Mouse (Mus musculus) spleen, postnatal 14 days (tissue): ENCODE measurements around the gene Pik3r6.

Source experiments
- DNase-seq, 2 experiments: peaks; one replicate each; pipeline ENCODE4 v3.0.0; 2021 to 2022; ENCODE audit warnings: low spot score in 2 of 2

Pik3r6 gene

DNA sequence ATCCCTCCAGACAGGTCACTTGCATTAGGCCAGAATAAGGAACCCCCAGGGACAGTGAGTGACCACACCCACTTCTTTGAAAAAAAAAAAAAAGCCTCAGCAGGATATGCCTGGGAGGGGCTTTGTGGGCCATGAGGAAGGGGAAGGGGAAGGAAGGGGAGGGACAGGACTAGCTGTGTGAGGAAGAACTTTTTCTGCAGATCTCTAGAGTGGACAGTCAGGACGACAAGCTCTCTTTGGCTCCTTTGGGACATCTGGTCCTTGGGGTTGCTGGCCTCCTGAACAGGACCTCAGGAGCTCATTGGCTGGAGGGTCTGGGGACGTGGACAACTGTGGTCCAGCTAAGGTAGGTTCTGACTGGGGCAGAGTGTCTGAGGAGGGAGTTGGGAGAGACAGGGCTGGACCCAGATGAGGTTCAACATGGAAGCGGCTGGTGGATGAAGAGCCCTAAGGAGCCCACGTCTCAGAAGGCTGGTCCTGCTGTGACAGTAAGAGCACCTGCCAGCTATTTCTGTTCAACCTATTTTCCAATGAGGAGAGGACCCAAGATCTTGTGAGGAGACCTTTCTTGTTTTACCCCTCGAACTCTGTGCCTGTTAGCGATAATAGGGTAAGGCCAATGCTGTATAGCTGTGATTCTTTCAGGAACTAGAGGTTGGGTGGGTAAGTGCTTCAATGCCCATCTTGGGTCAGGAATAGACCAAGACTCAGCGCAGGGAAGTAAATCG, at the start of gene Pik3r6:
Gene Pik3r6, plus strand, starts transcription at position 118 of the 728 bp plus-strand sequence.
- no peak for DNase-seq

- no peak for DNase-seq
Measured at GRCm38 (mm10) chr11:68453301-68453700, 49.5 kb upstream of the Pik3r6 start.

DNA sequence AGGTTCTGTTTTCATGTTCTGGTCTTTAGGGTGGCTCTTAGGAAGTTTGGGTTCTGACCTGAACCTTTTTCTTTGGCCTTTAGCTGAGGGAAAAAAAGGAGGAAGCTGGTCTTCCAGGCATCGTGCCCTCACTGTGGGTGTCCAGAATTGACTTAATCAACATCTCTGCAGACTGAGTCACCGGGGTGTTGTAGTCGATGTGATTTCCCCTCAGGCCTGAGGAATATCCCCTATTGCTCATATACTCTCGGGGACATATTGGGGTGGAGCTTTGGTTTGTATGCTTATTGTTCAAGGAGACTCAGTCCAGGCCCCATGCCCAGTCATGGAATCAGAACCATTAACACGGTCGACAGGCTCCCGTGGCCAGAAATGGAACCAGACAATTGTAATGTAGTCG, 44.7 kb upstream of the Pik3r6 start:
- no peak for DNase-seq

- DNase-seq, result no peak
Measured at GRCm38 (mm10) chr11:68459021-68459420, 43.8 kb upstream of the Pik3r6 start.

DNA sequence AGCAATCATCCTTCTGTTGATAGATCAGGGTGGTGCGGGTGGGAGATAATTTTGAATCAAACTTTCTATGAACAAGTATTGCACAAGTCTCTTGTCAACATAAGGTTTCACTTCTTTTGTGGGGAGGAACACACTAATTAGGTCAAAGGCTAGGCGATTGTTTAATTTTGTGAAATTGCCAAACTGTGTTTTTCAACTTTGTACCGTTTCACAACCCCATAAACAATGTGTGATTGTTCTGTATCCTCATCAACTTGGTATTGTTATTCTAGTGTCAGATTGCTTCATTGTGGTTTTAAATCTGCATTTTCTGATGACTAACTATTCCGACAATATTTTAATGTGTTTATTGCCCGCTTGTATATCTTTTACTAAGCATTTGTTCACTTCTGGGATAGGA, 43.3 kb upstream of the Pik3r6 start:
- no peak for DNase-seq

GRCm38 (mm10) chr11:68462716-68463115, 40.1 kb upstream of the Pik3r6 start:
- no peak for DNase-seq

DNA sequence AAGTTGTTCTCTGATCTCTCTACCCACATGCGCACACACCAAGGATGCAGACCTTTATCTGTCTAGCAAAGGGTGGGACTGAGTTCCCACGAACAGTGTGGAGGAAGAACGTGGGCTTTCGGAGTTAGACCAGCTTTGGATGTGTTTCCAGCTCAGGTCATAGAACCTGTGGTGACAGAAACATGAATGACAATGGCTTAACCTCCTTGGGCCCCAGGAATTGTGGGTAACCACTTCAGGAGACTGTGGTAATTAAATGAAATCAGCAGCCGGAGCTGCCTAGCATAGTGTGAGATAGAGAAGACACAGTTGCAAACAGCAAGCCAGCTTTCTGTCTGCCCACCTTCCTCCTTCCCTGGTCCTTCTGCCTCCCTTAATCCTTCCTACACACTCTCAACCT, 38.6 kb upstream of the Pik3r6 start:
- no peak for DNase-seq

GRCm38 (mm10) chr11:68465090-68465489, 37.7 kb upstream of the Pik3r6 start:
- DNase-seq, result no peak

DNA sequence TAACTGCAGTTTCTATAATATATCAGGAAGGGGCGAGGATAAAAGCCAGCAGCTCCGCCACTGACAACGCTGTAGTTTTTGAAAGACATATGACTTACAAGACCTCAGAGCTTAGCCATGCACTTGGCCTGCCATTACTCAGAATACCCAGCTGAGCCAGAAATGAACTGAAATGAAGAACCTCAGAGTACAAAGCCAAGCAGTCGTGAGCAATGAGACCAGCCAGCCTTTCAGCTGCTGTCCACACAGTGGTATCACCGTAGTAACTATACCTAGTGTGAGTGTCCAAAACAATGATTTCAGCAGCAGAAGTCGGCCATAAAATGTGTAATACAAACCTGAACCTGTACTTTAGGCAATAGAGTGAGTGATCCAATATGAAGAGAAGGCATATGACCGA, 35.4 kb upstream of the Pik3r6 start:
- DNase-seq, result no peak

- no peak for DNase-seq
Measured at GRCm38 (mm10) chr11:68467962-68468612, 34.7 kb upstream of the Pik3r6 start.

GRCm38 (mm10) chr11:68468886-68469285, 33.9 kb upstream of the Pik3r6 start:
- no peak for DNase-seq

DNA sequence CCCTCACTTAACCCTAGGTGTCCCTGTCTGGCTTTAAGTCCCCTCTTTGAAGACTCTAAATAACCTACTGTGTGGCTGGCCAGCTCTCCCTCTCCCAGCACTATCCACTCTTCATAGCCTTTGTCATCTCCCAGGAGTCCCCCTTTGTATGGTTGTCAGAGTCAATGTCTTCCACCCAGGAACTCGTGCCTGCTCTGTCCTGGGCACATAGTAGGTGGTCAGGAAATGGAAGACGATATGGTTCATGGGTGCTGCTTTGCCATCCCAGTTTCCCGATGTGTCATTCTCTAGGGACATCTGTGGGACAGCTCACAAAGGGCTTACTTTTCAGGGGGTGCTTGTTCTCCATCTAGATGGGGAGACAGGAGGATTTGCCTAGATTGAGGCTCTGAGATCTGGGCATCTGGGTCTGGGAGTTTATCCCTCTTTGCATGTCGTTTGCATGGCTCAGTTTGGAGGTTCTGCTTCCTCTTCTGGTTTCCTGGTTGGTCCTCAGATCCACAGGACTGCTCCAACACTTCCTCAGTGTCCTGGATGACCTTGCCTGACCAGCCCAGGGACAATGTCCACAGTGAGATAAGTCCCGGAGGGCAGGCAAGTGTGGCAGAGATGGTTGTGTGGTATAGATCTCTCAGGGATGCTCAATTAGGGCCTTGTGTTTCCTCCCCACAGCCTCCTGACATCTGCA, 30.5 kb upstream of the Pik3r6 start:
- no peak for DNase-seq

- DNase-seq, result no peak
Measured at GRCm38 (mm10) chr11:68474600-68474999, 28.2 kb upstream of the Pik3r6 start.

DNA sequence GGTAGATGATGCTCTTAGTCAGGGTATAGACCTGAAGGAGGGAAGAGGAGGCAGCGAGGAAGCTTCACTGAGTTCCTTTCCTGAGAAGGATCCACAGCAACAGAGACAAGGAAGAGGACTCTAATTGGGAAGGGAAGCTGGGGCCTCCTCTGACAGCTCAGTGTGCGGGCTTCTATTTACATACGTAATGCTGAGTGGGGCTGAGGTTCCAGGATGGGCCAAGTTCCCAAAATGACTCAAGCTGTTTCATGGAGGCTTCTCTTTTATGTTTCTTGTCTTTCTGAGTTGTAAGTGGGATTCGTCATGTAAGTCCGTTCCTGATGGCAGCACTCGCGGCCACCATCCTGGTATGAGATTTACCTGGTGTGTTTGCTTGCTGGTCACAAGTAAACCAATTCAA, 27.1 kb upstream of the Pik3r6 start:
- no peak for DNase-seq

DNA sequence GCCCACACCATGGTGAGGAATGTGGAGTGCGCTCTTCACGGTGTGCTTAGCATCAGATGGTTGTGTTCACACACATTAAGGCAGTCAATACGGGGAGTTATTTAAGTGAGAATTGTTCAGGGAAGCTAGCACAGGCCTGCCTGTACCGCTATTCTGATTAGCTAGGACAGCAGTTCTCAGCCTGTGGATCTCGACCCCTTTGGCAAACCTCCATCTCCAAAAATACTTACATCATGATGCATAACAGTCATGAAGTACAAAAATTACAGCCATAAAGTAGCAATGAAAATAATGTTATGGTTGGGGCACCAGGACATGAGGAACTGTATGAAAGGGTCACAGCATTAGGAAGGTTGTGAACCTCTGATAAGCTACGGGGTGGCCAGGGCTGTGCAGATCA, 25.2 kb upstream of the Pik3r6 start:
- no peak for DNase-seq

DNA sequence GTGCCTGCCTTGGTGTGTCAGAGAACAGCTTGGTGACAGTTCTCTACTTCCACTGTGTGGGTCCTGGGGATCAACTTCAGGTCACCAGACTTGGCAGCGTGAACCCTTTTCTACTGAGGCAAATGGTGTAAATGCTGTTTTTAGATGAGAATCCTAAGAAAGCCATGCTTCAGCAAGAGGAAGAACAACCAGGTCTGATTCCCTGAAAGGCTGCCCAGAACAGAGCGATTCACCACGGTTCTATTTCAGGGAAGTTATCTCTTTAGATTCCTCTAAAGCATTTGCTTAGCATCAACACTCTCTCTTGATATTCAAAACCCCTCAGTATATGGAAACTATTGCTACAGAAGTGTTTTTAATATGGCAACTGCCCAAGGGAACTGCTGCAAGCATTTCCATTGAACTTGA, 24.2 kb upstream of the Pik3r6 start:
- DNase-seq, result no peak

DNA sequence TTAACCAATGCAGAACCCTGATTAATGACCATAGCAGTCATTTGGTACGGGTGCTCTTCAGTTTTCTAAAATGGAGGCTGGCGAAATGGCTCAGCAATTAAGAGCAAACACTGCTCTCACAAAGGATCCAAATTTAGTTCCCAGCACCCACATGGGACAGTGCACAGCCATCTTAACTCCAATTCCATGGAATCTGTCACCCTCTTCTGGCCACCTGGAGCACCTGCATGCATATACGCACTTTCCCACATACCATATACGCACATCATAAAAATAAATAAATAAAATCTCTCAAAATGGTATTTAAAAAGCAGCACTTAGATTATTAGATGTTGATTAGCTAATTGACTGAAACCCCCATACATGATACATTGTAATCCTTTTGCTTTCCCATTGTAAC, 22.2 kb upstream of the Pik3r6 start:
- no peak for DNase-seq

DNA sequence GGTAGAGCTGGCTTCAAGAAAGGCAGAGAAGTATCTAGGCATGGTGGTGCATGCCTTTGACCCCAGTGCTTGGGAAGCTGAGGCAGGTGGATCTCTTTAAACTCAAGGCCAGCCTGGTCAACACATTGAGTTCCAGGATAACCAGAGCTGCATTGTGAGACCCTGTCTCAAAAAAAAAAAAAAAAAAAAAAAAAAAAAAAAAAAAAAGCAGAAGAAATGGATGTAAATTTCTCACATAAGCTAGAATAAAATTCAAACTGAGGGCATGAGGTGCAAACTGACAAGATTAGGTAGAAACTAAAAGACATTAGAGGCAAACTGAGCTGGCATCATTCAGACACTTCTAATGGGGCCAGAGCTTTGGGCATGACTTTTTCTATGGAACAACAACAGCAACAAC, 20.8 kb upstream of the Pik3r6 start:
- no peak for DNase-seq

- no peak for DNase-seq
Measured at GRCm38 (mm10) chr11:68483213-68483612, 19.6 kb upstream of the Pik3r6 start.

DNA sequence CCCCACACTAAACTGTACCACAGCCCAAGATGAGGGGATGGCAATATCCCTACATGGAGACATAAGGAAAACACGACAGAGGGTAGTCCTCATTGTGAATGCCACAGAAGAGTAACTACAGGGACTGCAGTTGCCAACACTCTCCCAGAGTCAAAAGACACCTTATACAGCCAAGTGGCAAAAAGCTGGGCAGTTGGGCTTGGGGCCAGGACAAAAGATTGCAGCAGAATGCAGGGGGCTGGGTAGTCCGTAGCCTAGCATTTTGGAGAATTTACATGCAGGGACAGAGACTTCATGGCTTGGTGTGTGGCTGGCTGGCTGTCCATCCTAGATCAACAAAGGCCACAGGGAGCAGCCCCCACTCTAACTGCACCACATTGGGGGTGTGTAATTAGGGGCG, 18.4 kb upstream of the Pik3r6 start:
- no peak for DNase-seq

GRCm38 (mm10) chr11:68485206-68485942, 17.4 kb upstream of the Pik3r6 start:
- DNase-seq, result no peak

GRCm38 (mm10) chr11:68486093-68486492, 16.7 kb upstream of the Pik3r6 start:
- DNase-seq, result no peak
